Mouse (Mus musculus): ENCODE measurements around the gene Vrk1.

Vrk1 gene

GRCm38 (mm10) chr12:106010065-106010915, at the start of gene Vrk1:
Gene Vrk1 (plus strand): TSS chr12:106010228.
- peak; percentile 100 for DNase-seq (ENCODE audit: low read depth, low spot score)

DNA sequence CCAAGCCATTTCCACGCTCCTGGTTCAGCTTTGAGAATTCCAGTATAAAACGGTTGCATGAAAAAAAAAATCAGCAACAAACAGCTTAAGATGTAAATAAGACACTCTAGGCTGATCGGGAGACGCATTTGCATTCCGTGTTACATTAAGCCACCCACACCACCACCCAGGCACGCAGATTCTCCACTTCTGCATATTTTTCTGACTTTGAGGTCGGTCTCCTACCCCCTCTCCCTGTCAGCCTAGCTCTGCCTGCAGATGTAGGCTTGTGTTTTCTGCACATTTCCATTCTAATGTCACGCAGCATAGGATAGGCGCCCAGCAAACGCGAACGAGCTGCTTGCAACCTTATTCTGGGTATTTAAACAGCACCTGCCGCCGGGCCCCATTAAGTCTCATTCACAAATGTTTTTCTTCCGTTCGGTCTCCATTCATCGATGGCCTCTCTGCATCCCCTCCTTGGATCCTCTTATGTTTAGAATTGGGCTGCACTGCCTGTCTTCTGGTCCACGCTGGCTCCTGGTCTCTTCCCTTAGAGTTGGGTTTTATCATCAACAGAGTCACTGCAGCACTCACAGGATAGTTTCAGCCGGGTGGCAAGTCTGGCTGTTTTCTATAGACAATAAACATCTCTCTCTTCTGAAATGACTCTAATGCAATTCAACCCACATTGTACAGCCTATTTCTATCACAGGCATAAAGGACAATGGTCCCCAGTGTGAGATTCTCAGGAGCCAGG, 49.3 kb upstream of the Vrk1 start:
- DNase-seq (ENCODE audit: low read depth, low spot score): peak; percentile 88

DNA sequence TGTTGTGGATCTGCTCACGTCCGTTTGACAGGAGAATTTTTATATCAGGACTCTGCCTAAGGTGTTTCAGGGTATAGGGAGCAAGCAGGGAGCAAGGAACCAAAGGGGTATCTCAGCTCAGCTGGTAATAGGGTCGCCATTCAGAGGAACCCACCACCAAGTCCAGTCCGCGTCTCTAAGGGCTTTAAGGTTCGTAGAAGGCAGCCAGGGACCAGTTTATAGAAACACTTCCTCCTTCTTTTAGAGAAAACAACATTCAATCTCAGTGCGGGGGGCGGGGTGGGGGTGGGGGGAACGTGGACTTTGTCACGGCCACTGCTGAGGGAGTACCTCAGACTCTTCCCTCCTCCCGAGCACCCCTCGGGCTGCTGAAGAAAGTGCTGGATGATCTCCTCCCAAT, 48.4 kb upstream of the Vrk1 start:
- no peak for DNase-seq (ENCODE audit: low read depth, low spot score)

DNA sequence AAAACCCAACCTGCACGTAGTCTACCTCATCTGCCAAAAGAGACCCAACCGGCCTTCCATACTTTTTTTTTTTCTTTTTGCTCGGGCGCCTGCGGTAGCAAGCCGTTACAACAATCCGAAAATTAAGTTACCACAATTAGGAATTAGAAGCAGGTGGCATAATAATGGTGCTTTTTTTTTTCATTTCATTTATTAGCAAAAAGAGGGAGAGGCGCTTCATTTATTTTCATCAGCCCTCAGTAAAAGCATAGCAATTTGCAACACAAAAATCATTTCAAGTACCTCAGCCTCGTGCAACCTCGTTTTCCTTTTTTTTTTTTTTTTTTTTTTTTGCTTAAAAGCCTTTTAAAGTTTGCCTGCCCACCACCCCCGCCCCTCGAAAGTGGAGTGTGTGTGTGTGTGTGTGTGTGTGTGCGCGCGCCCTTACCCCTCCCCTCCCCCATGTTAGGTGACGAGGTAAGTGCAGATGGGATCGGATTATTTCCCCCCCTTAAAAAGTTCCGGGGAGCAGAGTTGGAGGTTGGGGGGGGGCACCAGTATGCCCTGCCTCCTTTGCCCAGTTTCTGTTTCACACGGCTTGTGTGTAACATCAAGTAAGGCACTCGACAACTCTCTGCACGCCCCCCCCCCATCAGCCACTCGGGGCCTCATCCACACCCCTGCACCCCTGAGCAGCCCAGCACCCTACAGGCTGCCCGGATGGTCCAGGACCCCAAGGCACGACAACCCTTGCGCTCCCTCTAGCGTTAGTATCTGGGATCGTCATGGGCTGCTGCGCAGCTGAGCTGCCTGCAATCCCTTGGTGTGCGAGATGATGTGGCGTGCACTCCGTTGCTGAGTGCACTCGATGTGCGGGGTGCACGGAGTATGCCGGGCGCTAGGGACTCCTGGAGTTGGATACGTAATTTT, 47.7 kb upstream of the Vrk1 start:
- peak; percentile 92 for DNase-seq (ENCODE audit: low read depth, low spot score)

GRCm38 (mm10) chr12:105963012-105963572, 46.9 kb upstream of the Vrk1 start:
- DNase-seq (ENCODE audit: low read depth, low spot score): no peak

GRCm38 (mm10) chr12:105966887-105967637, 43.0 kb upstream of the Vrk1 start:
- DNase-seq (ENCODE audit: low read depth, low spot score): peak; percentile 33

- no peak for DNase-seq (ENCODE audit: low read depth, low spot score)
Observed at GRCm38 (mm10) chr12:105967806-105968205, 42.2 kb upstream of the Vrk1 start.

- DNase-seq (ENCODE audit: low read depth, low spot score): no peak
Observed at GRCm38 (mm10) chr12:105971182-105971581, 38.8 kb upstream of the Vrk1 start.

DNA sequence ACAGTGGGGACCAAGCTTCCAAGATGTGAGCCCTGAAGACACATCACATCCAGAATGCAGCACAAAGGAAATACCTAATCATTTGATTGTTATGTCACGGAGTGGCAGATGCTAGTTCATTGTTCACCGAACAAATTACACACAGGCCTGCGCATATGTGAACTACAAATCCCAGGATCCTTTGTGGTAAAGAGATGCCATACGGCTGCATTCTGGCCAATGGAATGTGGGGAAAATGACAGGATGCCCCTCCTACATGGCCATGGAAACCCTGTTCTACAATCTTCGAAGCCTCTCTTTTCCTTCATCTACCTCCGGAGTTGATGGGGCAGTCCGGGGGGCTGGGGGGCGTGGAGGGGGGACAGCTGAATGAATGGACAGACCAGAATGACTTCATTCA, 37.4 kb upstream of the Vrk1 start:
- DNase-seq (ENCODE audit: low read depth, low spot score): no peak

- peak; percentile 46 for DNase-seq (ENCODE audit: low read depth, low spot score)
Observed at GRCm38 (mm10) chr12:105973691-105974090, 36.3 kb upstream of the Vrk1 start.

DNA sequence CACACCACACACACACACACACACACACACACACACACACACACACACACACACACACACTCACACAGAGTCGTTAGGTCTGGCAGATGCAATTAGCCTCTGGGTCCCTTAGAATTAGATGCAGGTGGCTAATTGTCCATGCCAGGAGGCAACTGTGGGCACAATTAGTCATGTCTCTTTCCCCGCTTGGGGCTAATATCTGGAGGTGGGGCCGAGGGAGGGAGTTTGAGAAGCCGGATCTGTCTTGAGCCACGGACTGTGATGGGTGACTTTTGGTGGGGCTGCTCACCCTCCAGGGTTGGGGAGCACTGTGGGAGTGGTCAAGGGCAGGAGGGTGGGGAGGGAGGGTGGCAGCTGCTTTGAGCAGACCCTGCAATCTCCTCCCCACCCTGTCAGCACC, 35.9 kb upstream of the Vrk1 start:
- no peak for DNase-seq (ENCODE audit: low read depth, low spot score)

DNA sequence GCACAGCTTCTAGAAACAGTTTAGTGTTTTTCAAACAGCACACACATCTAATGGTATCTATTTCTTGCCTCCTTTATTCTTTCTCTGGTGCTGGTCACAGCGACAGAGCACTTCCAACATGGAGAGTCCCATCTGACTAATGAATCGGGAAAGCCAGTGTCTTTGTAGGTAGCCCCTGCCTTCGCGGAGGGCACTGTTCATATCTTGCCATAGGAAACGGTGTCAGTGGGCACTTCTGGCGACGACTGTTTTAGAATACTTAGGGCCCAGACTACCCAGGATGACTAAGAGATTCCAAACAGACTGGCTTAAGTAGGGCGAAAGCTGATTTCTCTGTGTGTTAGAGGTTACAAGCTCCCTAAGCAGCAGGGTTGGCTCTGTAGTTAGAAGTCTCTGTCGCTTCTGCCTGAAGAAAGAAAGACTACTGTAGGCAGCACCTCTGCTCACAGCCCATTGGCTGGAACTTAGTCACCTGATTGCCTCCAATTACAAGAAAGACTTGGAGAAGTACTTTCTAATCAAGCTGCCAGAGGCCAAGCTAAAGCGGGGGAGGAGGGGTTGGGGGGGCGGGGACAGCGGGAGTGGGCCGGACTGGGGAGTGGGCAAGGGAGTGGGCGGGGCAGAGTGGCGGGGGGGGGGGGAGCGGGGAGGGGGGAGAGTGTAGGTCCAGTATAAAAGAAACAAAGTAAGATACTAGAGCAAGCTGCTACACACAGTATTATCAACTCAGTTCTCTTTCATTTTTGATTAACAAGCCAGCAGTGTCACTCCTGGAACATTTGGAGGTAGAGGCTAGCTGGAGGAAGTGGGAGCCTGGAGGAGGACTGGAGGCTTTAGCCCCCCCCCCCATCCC, 28.7 kb upstream of the Vrk1 start:
- peak; percentile 61 for DNase-seq (ENCODE audit: low read depth, low spot score)

- DNase-seq (ENCODE audit: low read depth, low spot score): no peak
Observed at GRCm38 (mm10) chr12:105981974-105982305, 28.1 kb upstream of the Vrk1 start.

DNA sequence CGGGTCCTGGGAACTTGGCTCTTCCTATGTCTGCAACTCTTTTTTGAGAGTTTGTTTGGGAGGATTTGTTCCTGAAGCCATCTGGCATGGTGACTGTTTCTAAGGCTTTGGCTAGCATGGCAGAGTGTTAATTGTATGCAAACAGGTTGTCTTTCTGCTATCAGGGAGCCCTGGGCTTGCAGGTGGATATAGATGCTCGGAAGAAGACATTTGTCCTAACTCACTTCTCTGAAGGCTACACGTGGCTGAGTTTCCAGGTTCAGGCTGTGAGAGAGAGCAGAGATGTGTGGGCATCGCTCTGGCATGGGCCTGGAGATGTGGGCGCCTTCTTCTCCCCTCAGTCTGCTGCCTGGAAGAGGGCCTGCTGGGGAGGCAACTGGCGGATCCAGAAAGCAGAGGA, 27.4 kb upstream of the Vrk1 start:
- peak; percentile 86 for DNase-seq (ENCODE audit: low read depth, low spot score)

DNA sequence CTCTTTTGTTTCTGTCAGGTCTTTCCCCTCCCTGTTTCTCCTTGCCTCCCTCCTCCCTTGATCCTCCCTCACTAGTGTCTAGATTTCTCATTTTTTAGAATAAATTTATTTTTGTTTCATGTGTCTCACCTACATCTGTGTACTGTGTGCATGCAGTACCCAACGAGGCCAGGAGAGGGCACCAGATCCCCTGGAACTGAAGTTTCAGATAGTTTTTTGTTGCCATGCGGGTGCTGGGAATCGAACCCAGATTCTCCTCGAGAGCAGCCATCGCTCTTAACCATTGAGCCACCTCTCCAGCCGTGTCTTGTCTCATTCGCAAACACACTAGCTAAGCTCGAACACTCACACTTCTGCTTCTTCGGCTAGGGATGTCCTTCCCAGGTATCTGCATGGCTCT, 26.5 kb upstream of the Vrk1 start:
- DNase-seq (ENCODE audit: low read depth, low spot score): no peak

DNA sequence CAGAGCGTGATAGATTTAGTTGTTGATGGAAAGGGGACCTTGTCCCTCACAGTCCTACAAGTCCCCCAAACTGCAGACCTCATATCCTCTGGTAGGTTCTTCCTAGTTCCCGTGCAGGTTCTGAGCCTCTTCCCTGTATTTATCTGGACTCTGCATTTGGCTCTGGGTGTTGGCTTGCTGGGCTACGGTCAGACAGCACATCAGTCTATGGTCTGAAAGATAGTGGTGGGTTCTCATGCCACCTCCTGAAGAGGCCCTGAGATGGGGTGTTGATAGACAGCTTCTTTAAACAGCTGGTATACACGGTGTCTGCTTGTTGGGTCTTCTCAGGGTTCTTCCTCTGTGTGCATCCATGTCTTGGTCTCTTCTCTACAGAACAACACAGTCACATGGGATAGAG, 21.6 kb upstream of the Vrk1 start:
- DNase-seq (ENCODE audit: low read depth, low spot score): no peak

DNA sequence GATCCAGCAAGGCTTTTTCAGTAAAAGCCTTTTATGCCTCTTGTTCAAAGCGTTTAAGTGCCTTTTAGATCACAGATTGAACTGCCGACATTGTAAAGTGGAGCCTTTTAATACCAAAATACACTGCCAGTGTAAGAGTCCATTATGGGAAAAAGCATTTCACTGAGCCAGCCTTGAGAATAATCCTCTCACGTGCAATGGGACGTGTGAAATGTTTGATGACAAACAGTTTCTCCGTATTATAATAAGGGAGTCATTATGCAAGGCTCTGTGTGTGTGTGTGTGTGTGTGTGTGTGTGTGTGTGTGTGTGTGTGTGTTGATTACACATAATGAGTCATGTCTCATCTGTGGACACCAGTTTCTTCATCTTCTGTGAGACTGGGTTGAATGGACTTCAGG, 17.3 kb upstream of the Vrk1 start:
- DNase-seq (ENCODE audit: low read depth, low spot score): peak; percentile 22

DNA sequence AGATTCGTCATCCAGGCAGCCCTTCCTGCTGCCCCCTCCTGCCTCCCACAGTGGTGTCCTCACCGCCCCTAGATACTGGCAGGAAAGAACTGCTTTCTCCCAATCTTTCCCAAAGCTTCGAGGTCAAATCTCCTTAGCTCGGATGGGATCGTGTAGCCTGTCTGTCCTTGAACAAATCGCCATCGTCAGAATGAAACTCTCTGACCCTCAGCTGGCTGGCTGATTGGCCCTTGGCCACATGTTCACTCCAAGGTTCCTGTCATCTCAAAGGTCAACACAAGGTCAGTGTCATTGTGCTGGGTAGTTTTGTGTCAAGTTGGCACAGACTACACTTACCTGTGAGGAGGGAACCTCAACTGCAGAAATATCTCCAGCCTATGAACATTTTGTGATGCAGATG, 16.7 kb upstream of the Vrk1 start:
- no peak for DNase-seq (ENCODE audit: low read depth, low spot score)

DNA sequence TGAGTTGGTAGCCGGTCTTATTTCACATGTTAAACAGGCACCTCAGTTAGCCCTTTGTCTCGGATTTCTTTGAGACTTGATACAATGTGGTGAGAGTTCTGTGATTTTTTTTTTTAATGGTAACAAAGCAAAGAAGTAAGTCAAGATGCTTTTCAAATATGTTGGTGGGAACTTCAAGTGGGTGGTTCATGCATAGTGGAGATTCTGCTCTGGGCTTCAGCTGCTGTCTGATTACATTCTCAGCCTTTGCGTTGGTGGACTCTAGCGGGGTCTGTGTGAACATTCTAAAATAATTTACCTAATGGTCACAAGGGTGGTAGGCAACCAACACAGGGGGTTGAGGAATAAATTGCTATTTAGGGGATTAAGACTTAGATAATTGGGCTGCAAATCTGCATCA, 14.1 kb upstream of the Vrk1 start:
- peak; percentile 61 for DNase-seq (ENCODE audit: low read depth, low spot score)

All from brain, adult 2 months (tissue).